Mouse (Mus musculus) intestine, embryonic 14.5 days (tissue): Measurements from ENCODE around the gene Gm14632. TPM values are rescaled to one million over a fixed set of nuclear protein-coding genes. Genes with fewer than 3 reads are reported as not detected.
"Not testable (repeated sequence)": the region's sequence is repeated elsewhere in the genome, so short reads cannot be mapped to it uniquely, and the experiment has no call there.

Source experiments
- ATAC-seq: fragments of 200-750 bp; cut with Nextera tagmentation; replicated peaks from 2 replicates; pipeline ENCODE4 v1.8.0; 2017; ENCODE audit warnings: low read depth, moderate number of reproducible peaks, moderate TSS enrichment, moderate library complexity; ENCODE audit not compliant: low FRiP score, low TSS enrichment
- DNase-seq: peaks from one replicate; pipeline ENCODE4 v3.0.0-alpha.2; 2018; ENCODE audit warnings: low spot score
- H3K27ac ChIP-seq: fragments of 300-500 bp; sonication (generic); 2 replicates; pipeline ENCODE4 v1.5.1; 2014; ENCODE audit warnings: low read depth, mild to moderate bottlenecking, control low read depth
- H3K27me3 ChIP-seq: fragments of 300-500 bp; sonication (generic); replicated peaks from 2 replicates; pipeline ENCODE4 v1.6.1; 2014; ENCODE audit warnings: low read length, control low read depth; ENCODE audit not compliant: control insufficient read depth, insufficient read depth
- H3K36me3 ChIP-seq: fragments of 300-500 bp; sonication (generic); 2 replicates; pipeline ENCODE4 v1.6.1; 2014; ENCODE audit warnings: low read length, control low read depth; ENCODE audit not compliant: control insufficient read depth, insufficient read depth
- H3K4me1 ChIP-seq: fragments of 300-500 bp; sonication (generic); replicated peaks from 2 replicates; pipeline ENCODE4 v1.6.1; 2014; ENCODE audit warnings: low read length, control low read depth, mixed read lengths; ENCODE audit not compliant: control insufficient read depth, insufficient read depth
- H3K4me2 ChIP-seq: fragments of 300-500 bp; sonication (generic); 2 replicates; pipeline ENCODE4 v1.6.1; 2014; ENCODE audit warnings: low read length
- H3K4me3 ChIP-seq: fragments of 300-500 bp; sonication (generic); 2 replicates; pipeline ENCODE4 v1.5.1; 2014; ENCODE audit warnings: low read depth, low read length, control low read depth, mixed read lengths
- H3K9ac ChIP-seq: fragments of 300-500 bp; sonication (generic); 2 replicates; pipeline ENCODE4 v1.6.1; 2014; ENCODE audit warnings: mild to moderate bottlenecking, low read length
- H3K9me3 ChIP-seq: fragments of 300-500 bp; sonication (generic); 2 replicates; pipeline ENCODE4 v1.6.1; 2016; ENCODE audit warnings: low read length, control low read depth; ENCODE audit not compliant: control insufficient read depth
- WGBS: fragments of 180-500 bp; shearing (Covaris S2); extraction: QIAGEN DNeasy Blood & Tissue Kit; methylation state at CpG from one replicate; pipeline ENCODE4 v1.1.7; 2014; 5-methylcytosine and 5-hydroxymethylcytosine counted together
- polyA plus RNA-seq: library from polyadenylated mRNA; unstranded; fragments of >200 nt; fragmentation: Nextera tagmentation; extraction: Ambion mirVana; gene quantifications from 2 replicates; pipeline ENCODE4 v1.2.1, GENCODE M21; 2014

The Gm14632 gene
- not detected in 2 replicates for polyA plus RNA-seq

DNA sequence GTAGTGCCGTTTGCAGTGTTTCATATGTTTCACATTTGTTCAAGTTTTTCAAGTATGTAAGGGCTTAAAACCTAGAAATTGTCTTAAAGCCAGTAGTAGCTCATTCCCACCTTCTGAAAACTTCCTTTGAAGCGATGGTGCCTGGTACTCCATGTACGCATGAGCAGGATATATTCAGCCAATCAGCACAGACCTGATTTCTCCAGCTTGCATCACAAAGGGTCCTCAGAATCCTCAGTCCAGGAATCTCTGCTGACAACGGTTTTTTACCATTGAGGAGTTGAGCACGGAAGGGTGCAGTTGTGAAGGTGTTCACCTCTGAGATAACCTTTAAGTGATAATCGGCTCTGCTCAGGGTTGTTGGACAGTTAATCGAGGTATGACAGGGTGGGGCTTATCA lies at the start of gene Gm14632:
Gene Gm14632 (plus strand): TSS at position 301 of the 400 bp plus-strand sequence.
- H3K4me2 ChIP-seq, H3K27ac ChIP-seq, H3K4me1 ChIP-seq, H3K9ac ChIP-seq, H3K9me3 ChIP-seq, H3K36me3 ChIP-seq, H3K4me3 ChIP-seq, DNase-seq, ATAC-seq, H3K27me3 ChIP-seq: not testable (repeated sequence)
- WGBS = 88% methylated on average over 4 of the region's 7 CpGs
